Mouse (Mus musculus): ENCODE data around the gene Vwa7.

Gene Vwa7

DNA sequence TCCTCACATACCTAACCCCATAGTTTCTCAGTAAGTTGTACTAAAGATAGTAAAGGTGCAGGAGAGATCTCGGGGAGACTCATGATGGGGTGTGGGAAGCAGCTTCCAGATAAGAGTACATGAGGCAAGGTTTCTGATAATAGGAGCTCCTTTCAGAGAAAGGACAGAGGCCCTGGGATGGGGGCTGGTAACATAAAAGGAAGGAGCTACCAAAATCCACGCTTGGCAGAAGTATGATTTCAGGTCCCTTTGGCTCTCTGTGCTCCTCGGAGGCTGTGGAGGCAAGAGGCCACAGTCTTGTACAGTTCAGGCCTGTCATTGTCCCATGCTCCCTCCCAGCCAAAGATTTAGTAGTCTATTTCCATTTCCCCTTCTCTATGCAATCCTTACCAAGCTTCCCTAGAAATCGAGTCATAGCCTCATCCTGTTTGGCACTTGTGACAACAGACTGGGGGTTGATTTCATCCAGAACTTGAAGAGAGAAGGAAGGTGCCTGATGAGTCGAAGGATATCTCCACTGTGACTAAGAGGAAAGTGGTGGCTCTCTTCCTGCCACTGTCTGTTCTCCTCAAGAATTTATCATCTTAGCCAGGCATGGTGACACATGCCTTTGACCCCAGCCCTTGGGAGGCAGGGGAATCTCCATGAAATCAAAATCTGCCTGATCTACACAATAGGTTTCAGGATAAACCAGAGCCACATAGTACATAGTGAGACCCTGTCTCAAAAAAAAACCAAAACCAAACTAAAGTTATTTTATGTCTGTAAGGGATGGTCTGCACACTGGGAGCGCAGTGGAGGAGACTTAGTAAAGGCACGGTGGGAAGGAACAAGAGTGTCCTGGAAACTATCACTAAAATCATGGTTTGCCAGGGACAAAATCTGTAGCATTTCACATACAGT lies 28.8 kb downstream of the Vwa7 start:
- no peak for DNase-seq (ENCODE audit: extremely low read depth, low read depth, low spot score)

DNA sequence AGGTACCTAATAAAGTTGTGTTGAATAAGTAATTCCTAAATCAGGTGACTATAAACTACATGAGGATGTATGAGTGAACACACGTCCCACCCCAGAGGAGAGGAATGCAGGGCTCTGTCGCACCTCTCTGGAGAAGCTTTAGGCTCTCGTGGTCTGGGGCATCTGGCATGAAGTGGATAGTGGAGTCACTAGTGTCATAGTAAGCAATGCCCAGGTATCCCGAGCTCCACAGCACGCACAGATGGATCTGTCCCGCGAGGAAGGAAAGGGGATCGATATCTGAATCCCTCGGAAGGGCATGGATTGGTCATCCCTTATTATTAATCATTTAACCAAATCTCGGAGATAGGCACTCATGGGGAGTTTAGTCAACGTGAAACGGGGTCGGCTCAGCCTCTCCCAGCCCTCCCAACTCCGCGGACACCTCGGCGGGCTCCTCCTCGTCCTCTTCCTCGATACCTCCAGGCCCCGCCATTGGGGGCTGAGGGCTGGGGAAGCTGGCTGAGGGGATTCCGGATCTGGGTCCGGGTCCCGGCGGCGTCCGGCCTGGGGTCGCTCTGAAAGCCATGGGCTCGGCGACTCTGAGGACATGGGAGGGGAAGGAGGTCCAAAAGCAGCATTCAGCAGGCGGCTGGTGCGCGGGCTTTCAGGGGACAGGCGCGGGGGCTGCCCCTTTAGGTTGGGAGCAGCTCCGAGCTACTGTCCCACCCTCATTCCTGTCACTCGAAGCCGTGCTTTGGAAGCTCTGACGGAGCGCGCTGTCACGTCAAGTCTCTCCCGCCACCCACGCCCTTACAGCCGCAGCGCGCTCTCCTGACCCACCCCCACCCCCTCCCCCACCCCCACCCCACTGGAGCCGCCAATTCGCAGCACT lies 29.7 kb downstream of the Vwa7 start:
- no peak for DNase-seq (ENCODE audit: extremely low read depth, low read depth, low spot score)

DNA sequence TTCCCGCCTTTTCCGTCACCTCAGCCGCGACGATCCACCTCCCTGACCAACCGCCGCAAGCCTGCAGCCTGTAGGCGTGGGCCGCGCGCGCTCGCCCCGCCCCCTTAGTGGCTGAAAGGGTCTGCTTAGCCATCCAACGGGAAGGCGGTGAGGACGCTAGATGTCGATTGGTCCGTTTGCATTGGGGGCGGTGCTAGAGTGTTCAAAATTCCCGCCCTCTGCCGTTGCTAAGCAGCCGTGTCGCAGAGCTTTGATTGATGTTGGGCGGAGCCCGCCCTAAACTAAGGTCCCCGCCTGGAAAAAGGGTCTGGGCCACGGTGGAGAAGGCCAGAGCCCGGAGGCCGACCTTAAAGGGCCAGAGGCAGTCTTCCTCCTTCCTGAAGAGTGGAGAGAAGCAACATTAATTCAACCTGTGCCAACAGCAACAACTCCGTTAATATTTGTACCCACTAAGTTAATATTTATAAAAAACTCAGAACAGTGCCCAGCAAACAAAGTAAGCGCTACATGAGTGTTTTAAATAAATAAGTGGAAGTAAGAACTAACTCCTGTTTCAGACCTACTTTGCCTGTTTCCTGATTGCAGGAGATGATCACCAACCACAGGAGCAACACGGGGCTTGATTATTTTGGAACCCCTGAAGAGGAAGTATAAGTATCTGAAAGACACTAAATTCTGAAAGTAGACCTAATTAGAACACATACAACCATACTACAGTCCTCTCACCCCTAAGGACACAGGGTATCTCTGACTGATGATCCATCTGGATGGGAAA lies 30.5 kb downstream of the Vwa7 start, which contains the start of gene Msh5:
Gene Msh5 (minus strand): TSS at position 65 of the 775 bp plus-strand sequence.
- peak; percentile 69 for DNase-seq (ENCODE audit: extremely low read depth, low read depth, low spot score)

DNA sequence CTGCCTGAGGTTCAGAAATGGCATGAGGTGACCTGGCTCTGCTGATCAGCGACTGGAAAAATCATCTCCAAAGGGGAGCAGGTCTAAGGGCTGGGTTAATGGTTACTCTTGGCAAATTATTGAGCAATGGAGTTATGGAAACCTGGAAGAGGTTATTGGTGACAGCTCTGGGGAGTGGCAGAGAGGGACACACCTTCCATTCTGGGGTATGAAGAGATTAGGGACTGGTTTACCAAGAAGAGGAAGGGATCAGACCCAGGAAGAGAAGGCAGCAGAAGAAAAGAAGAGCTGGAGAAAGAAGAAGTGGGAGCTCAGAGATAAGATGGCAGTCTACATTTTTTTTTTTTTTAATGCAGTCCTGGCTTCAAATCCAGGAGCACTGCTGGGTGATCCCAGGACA lies 31.3 kb downstream of the Vwa7 start:
- DNase-seq (ENCODE audit: extremely low read depth, low read depth, low spot score) = no peak

DNA sequence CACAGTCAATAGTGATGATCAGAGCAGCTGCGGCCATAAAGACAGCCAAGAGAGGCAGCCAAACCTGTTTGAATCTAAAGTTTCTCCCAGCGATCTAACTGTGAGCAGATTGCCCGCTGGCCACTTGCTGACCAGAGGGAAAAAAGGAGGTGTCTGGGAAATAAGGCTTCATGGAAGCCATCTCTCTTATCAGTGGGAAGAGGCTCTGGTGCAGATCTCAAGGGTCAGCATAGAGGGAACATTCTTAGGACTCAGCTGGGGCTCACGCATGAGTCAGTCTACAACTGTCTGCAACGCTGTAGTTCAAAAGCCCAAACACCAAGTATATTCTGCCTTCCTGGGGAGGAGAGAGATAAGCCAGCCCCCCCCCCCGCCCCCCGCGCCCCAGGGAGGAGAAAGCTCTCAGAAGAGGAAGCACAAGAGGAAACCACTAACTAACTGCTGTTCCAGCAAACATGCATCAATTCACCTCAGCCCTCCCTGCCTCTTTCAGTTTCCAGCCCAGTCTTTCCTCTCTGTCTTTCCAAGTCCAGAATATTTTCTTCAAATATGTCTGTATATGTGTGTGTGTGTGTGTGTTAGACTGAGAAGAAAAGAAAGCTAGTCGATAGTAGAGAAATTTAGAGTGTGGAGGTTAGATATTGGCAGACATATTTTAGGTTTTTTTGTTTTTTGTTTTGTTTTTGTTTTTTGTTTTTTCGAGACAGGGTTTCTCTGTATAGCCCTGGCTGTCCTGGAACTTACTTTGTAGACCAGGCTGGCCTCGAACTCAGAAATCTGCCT lies 32.0 kb downstream of the Vwa7 start:
- DNase-seq (ENCODE audit: extremely low read depth, low read depth, low spot score) = no peak

DNA sequence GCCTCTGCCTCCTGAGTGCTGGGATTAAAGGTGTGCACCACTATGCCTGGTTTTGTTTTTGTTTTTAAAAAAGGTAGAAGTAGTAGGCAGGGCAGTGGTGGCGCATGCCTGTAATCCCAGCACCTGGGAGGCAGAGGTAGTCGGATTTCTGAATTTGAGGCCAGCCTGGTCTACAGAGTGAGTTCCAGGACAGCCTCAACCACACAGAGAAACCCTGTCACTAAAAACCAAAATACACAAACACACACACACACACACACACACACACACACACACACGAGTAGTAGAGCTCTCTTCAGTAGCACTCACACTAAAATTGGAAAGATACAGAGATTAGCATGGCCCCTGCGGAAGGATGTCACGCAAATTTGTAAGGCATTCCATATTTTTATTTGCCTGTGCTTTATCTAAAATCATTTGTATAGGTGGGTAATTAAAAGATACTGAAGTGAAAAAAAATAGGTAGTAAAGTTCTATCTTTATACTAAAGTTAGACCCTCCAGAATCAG lies 32.6 kb downstream of the Vwa7 start:
- no peak for DNase-seq (ENCODE audit: extremely low read depth, low read depth, low spot score)

DNA sequence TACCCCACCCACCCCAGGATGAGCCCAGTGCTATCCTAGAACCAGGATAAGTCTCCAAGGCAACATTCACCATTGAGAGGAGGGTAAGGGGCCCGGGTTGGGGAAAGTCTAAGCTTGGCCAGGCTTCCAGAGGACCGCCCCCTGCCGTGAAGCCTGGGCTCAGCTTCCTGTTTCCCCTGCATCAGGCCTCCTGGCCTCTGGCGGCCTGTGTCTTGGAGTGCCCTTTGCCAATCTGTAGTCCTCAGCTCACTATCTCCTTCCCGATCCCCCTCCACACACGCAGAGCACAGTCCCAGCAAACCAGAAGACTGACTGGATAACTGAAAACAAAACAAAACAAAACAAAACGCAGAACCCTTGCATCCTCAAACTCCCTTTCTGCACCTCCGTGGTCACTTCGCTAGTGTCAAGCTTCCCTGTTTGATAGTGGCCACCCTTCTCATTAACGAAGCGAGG lies 33.2 kb downstream of the Vwa7 start, which contains the start of gene Clic1:
Gene Clic1 (plus strand): TSS at position 406 of the 456 bp plus-strand sequence.
- DNase-seq (ENCODE audit: extremely low read depth, low read depth, low spot score) = no peak

DNA sequence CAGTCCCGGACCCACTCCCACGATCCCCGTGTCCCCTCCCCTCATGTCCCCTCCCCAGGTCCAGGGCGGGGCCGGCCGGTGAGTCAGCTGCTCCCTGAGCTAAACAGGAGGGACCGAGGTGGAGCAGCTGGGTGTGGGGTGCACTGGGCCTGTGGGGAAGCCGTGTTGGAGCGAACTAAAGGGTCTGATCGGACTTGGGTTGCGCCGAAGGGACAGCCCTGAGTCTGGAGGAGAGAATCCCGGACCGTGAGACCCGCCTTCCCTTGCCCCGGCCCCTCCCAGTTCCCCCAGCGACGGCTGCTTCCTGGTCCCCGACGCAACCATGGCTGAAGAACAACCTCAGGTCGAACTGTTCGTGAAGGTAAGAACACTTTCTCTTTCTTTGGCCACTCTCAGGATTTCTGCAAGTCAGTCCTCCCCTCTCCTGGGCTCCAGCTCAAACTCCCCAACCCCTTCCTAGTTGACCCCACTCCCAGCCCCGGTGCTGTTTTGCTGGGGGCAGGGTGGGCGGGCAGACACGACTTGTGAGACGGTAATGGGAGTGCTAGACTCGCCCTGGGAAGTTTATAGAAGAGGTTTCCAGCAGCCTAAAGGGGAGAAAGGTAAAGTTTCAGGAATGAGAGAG lies 33.9 kb downstream of the Vwa7 start:
- no peak for DNase-seq (ENCODE audit: extremely low read depth, low read depth, low spot score)

DNA sequence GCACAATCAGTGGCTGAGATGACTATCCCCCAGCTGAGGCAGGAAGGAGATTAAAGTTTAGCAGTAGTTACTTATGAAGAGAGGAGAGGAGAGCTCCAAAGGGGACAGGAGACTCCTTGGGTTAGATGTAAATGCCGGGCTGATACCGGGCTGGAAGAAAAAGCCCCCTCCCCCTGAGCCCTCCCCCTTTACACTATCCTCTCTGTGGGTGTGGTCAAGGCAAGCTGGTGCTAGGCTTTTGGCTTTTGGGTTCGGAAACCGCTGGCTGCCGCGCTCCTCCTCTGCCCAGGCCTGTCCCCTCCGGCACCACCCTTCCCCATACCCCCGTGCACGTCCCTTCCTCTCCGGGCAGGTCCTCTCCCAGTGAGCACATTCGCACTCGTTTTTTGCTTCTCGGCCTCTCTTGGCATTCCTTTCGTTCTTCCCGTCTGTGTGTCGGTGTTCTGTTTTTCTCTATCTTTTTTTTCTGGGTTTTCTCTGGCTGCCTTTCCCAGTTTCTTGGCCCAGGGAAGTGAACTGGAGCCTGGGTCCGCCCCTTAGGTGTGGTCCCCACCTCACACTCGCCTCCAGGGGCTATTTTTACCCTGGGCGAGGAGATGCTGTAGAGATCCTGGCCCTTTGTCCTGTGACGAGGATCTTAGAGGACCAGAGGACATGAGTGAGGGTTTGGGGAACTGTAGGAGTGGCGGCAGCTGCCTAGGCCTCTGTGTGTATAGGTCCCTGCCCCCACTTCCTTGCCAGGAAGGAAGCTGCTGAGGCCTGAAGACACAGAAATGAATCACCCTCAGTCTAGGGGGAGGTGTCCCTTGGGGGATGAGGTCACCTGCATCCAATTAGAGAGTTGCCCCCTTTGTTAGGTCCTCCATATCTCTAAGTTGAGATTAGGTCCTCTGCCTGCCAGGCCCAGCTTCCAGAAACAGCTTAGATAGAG lies 35.0 kb downstream of the Vwa7 start:
- DNase-seq (ENCODE audit: extremely low read depth, low read depth, low spot score) = no peak

DNA sequence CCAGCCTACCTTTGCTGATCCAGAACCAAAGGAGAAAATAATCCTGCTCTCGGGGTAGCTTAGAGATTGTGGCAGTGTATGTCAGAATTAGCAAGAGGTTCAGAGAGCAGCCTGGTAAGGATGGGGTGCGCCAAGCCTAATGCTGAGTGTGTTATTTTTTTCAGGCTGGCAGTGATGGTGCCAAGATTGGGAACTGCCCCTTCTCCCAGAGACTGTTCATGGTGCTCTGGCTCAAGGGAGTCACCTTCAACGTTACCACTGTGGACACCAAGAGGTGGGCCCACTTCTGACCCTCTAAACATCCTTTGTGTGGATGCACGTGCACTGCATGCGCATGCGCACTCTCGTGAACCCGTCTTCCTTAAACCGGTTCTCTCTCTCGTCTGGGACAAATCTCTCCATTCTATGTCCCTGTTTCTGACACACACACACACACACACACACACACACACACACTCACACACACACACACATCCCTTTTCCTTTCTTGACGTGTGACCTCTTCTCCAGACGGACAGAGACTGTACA lies 36.0 kb downstream of the Vwa7 start:
- no peak for DNase-seq (ENCODE audit: extremely low read depth, low read depth, low spot score)

DNA sequence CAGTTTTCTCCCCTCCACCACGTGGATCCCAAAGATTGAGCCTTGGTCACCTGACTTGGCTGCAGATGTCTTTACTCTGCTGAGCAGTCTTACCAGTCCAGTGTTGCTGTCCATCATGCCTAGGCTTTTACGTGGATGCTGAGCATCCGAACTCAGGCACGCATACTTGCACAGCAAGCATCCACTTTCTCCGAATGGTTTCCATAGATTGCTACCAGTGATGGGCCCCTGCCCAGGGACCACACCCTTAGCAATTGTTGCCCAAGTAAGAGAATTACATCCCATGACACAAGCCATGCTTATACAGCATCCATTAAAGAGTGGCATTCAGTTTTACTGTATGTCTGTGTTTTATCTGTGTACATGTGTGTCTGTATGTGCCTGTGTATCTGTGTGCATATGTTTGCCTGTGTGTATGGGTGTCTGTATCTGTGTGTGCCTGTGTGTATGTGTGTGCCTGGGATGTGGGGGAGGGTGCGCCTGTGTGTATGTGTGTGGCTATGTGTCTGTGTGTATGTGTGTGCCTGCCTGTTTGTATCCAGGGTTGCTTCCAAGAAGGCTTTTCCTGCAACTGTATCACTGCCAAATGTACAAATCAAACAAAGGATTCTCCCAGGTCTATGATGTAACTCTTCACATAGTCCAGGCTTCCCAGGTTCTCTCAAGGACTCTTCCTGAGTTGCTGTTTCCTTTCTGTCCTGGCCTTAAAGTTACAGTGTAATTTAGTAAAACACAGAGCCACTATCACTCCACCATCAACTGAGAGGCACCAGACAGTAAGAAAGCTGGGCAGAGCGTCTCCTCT lies 39.5 kb downstream of the Vwa7 start:
- DNase-seq (ENCODE audit: extremely low read depth, low read depth, low spot score) = no peak

DNA sequence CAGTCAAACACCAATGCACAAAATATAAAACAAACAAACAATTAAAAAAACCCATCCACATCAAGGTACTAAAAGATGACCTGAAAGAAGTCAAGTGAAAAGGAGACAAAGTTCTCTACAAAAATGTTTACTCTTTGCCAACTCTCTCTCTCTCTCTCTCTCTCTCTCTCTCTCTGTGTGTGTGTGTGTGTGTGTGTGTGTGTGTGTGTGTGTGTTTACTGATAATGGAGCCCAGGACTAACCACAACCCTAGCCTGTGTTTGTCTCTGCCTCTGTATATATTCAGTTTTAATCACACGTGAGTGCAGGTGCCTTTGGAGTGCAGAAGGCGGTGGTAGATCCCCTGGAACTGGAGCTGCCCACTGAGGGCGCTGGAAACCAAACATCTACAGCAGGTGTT lies 40.7 kb downstream of the Vwa7 start:
- no peak for DNase-seq (ENCODE audit: extremely low read depth, low read depth, low spot score)

DNA sequence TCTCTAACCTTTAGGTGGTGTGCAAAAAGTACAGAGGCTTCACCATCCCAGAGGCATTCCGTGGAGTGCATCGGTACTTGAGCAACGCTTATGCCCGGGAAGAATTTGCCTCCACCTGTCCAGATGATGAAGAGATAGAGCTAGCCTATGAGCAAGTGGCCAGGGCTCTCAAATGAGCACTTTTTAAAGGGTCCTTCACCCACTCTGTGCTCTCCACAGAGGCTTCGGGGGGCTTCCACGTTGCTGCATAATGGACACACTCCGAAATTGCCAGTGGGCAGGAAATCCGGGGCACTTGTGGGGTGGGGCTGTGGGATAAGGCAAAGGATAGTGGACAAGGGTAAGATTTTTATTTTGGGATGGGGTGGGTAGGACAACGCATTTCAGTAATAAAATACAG lies 41.9 kb downstream of the Vwa7 start:
- DNase-seq (ENCODE audit: extremely low read depth, low read depth, low spot score) = no peak

DNA sequence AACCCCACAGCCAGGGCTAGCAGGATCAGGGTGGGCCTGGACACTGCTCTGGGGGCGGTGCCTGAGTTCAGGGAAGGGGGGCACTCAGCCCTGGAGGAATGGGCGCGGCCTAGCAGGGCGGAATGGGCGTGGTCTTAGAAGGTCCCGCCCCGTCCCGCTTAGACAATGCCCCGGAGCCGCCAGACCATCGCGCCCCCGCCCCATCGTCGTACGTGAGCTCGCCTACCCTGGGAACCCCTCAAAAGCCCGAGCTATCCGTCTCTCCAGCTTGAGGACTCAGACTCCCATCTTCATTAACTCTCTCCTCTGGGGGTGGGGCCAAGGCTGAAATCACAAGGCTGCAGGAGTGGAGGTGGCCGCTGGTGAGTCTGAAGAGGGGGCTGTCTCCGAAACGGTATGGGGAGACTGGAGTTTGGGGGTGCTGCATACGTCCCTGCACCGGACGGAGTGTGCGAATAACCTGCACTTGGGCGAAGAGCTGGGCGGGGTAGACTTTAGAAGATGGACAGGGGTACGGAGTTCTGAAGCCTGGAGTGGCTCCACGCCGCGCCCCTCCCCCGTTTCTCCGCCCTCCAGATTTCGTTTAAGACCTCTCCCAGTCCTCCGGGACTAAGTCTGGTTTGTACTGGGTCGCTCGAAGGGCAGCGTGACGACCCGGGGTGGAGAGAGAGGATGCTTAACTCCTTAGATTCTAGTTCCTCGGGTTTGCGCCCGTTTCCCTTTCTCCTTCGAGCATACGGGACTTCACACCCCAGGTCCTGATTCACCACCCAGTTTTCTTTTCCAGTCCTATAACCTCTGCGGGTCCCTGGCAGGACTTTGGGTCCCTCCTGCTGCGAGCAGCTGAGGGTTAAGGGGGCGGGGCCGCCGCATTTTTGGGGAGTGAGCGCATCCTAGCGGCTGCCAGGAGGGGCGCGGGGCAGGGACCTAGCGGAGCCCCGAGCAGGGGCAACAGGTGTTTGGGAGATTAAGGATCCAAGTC lies 42.8 kb downstream of the Vwa7 start, which contains the start of gene Ddah2:
Gene Ddah2 (plus strand): TSS at position 125 of the 982 bp plus-strand sequence.
- no peak for DNase-seq (ENCODE audit: extremely low read depth, low read depth, low spot score)

DNA sequence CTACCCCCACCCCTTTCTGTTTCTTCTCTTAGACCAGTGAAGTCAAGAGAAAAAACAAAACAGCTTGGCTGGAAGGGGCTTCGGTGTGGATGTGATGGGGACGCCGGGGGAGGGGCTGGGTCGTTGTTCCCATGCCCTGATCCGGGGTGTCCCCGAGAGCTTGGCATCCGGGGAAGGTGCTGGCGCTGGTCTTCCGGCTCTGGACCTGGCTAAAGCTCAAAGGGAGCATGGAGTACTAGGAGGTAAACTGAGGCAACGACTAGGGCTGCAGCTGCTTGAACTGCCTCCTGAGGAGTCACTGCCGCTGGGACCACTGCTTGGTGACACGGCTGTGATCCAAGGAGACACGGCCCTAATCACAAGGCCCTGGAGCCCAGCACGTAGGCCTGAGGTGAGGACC lies 43.7 kb downstream of the Vwa7 start:
- no peak for DNase-seq (ENCODE audit: extremely low read depth, low read depth, low spot score)

DNA sequence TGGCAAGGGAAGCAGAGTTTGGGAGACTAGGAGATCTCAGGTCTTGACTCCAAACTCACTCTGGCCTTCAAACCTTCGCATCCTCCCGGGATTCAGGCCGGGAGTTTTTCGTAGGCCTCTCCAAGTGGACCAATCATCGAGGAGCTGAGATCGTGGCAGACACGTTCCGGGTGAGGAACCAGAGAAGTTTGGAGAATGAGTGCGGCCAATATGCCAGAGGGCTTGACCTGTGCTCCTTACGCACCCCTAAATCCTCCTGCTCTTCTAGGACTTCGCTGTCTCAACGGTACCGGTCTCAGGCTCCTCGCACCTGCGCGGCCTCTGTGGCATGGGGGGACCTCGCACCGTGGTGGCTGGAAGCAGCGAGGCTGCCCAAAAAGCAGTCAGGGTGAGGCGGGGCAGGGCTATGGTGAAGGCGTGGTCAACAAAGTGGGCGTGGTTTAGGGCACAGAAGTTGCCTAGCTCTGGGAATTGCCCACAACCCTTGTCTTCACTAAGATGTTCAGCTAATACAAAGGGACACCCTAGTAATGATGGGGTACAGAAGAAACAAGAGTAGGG lies 44.4 kb downstream of the Vwa7 start:
- no peak for DNase-seq (ENCODE audit: extremely low read depth, low read depth, low spot score)
